In the genomic region with DNA sequence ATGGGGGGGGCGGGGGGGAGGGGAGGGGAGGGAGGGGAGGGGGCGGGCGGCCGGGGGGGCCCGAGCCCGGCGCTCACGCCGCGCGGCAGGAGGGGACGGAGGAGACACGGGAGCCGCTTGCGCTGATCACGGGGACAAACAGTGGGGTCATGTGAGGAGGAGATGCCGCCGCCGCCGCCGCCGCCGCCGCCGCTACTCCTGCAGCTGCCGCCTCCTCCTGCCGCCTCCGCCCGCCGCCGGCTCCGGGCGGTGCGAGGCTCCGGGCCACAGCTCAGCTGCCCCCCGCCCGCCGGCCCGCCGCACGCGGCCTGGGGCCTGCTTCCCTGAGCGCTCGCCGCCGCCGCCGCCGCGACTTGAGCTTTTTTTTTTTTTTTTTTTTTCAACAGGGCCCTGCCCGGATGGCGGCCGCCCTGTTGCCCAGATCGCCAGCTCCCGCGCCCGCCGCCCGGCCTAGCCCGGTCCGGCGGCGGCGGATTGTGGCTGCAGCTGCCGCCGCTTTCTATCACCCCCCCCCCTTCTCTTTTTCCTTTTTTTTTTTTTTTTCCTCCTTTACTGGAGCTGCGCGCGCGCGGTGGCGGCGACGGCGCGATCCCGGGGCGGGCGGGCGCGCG, we compare ENCODE assay signal across 8 mouse cellular contexts. TPM values are rescaled to one million over a fixed set of nuclear protein-coding genes. Genes with fewer than 3 reads are reported as not detected.
A peak's percentile ranks its signal among the peaks of the same experiment; 100 is the strongest.
DNase-seq lines count a peak whose midpoint lies in the region; ATAC-seq and TF ChIP-seq lines count a peak whose summit lies in the region.

A gene (minus strand): TSS at position 48 of the 611 bp plus-strand sequence.

- peak within 1 kb of the TSS; percentile 89 for H3K27ac ChIP-seq in ES-E14 (ENCODE audit: insufficient read depth, low read depth, low read length, poor library complexity, severe bottlenecking)
- peak within 1 kb of the TSS; percentile 98 for H3K27ac ChIP-seq in forebrain, embryonic 14.5 days (ENCODE audit: low read depth, low read length)
- peak within 1 kb of the TSS; percentile 99 for H3K27ac ChIP-seq in lung, embryonic 15.5 days

- peak within 1 kb of the TSS; percentile 91 for H3K9ac ChIP-seq in ES-E14 (ENCODE audit: insufficient read depth, low read depth, low read length, poor library complexity, severe bottlenecking)
- peak within 1 kb of the TSS; percentile 94 for H3K9ac ChIP-seq in forebrain, embryonic 14.5 days (ENCODE audit: low read length)
- peak within 1 kb of the TSS; percentile 99 for H3K9ac ChIP-seq in lung, embryonic 15.5 days

- peak within 1 kb of the TSS; percentile 80 for H3K4me2 ChIP-seq in forebrain, embryonic 14.5 days (ENCODE audit: low read length)
- peak within 1 kb of the TSS; percentile 71 for H3K4me2 ChIP-seq in lung, embryonic 15.5 days

- H3K4me3 ChIP-seq in ES-E14 (ENCODE audit: insufficient read depth in 1 of 2, low read depth in 1 of 2, low read length in 2 of 2, poor library complexity in 1 of 2, severe bottlenecking in 1 of 2): peak within 1 kb of the TSS; percentile 83 to 91
- H3K4me3 ChIP-seq in forebrain, embryonic 14.5 days (ENCODE audit: low read depth, low read length): peak within 1 kb of the TSS; percentile 92
- H3K4me3 ChIP-seq in lung, embryonic 15.5 days: peak within 1 kb of the TSS; percentile 97

- no peaks in the 10 kb centered on the region for H3K27me3 ChIP-seq in forebrain, embryonic 14.5 days (replicated peaks; ENCODE audit: control insufficient read depth, insufficient read depth, low read length)
- no peaks in the 10 kb centered on the region for H3K27me3 ChIP-seq in lung, embryonic 15.5 days

- in situ Hi-C loops in ES-E14 (cut with MboI; ENCODE audit: low sequenced_read_pairs in 2 of 2, unreplicated experiment in 2 of 2): no loop called here

- peaks cover 2 to 16% of the 10 kb centered on the region in 2 experiments; a peak in 2 of 4 replicates for H3K4me1 ChIP-seq in ES-E14 (ENCODE audit: control insufficient read depth in 2 of 2, insufficient read depth in 2 of 2, low read length in 2 of 2, poor library complexity in 1 of 2)
- H3K4me1 ChIP-seq in forebrain, embryonic 14.5 days (ENCODE audit: control insufficient read depth, insufficient read depth, low read length): peaks cover 14% of the 10 kb centered on the region
- H3K4me1 ChIP-seq in lung, embryonic 15.5 days: peaks cover 16% of the 10 kb centered on the region

- ATAC-seq in cerebellum, adult (ENCODE audit: insufficient number of reproducible peaks, low FRiP score, low TSS enrichment): peak; percentile 45; the same call in 1 of the 2 replicates
- peak; percentile 68 for ATAC-seq in forebrain, embryonic 14.5 days
- ATAC-seq in lung, embryonic 15.5 days (ENCODE audit: borderline replicate concordance, extremely low read depth, low FRiP score, low TSS enrichment): peak; percentile 69

- WGBS in forebrain, embryonic 14.5 days: 0% methylated on average over 18 of the region's 82 CpGs
- WGBS in large intestine, adult 2 months: 3% methylated on average over 40 of the region's 82 CpGs
- 0% methylated on average over 22 of the region's 82 CpGs for WGBS in lung, embryonic 15.5 days

- no peaks in the 10 kb centered on the region for H3K9me3 ChIP-seq in ES-E14 (ENCODE audit: control insufficient read depth, insufficient read depth, low read depth, low read length)
- no peaks in the 10 kb centered on the region for H3K9me3 ChIP-seq in forebrain, embryonic 14.5 days (replicated peaks; ENCODE audit: control insufficient read depth, low read length)
- H3K9me3 ChIP-seq in lung, embryonic 15.5 days: no peaks in the 10 kb centered on the region

- intact Hi-C loops in heart, postnatal 10 days (cut with DNase I): loop anchor here (5.0 kb wide), 2 partner anchors 85 to 290 kb away; no protein-coding TSS in a partner anchor

- DNase-seq in ES-E14 (ENCODE audit: low read depth, low spot score): no peak
- peak; percentile 86 for DNase-seq in forebrain, embryonic 14.5 days (ENCODE audit: low spot score)
- DNase-seq in heart, postnatal 10 days: peak; percentile 84
- no peak for DNase-seq in large intestine, adult 2 months (ENCODE audit: low read depth, low spot score)
- DNase-seq in ovary, postnatal 14 days (ENCODE audit: low spot score): peak; percentile 62
- peak; percentile 81 for DNase-seq in thymus, postnatal 14 days

- H3K36me3 ChIP-seq in ES-E14 (ENCODE audit: control insufficient read depth, insufficient read depth, low read length, poor library complexity, severe bottlenecking): peaks cover 48% of the 10 kb centered on the region
- H3K36me3 ChIP-seq in forebrain, embryonic 14.5 days (ENCODE audit: control insufficient read depth, insufficient read depth, low read length): peaks cover 43% of the 10 kb centered on the region
- peaks cover 45% of the 10 kb centered on the region for H3K36me3 ChIP-seq in lung, embryonic 15.5 days

TF ChIP-seq in ES-E14, 5 proteins besides CTCF, POLR2A, EP300 and RAD21:
- TF ChIP-seq CHD2 (IDR thresholded peaks at IDR 0.05; ENCODE audit: low read depth, low read length) (no peak), ZNF384 (IDR thresholded peaks at IDR 0.05; ENCODE audit: low read depth, low read length) (peak; percentile 95)
TF ChIP-seq in ES-E14: peak in this region for 1.

RNA-seq across cellular contexts. Expression of the gene that starts here (rescaled TPM):
- 30.2 and 32.1 TPM in 2 replicates for total RNA-seq in ES-E14 (2012; rRNA removed)
- 20.3 and 25.0 TPM in 2 replicates for polyA plus RNA-seq in forebrain, embryonic 14.5 days (2014; fragmentation: Nextera tagmentation; extraction: Ambion mirVana)
- total RNA-seq in heart, postnatal 10 days (2021): 100 to 1,000 TPM in 1 of 2 experiments, 10 to 100 TPM in 1; 98.7 to 109 TPM
- 55.1 and 74.9 TPM in 2 replicates for polyA plus RNA-seq in large intestine, adult 2 months (2012; rRNA removed)
- 25.6 and 27.5 TPM in 2 replicates for polyA plus RNA-seq in lung, embryonic 15.5 days (2015; fragmentation: Nextera tagmentation; extraction: Ambion mirVana)

Comparison
In these comparisons a context has a peak if more than half of its experiments do, and no peak if none do; other contexts are left out.
1. DNase-seq: peak in forebrain, embryonic 14.5 days (single experiment), heart, postnatal 10 days (2 of 2), ovary, postnatal 14 days (single experiment) and thymus, postnatal 14 days (single experiment); none in ES-E14 (single experiment) and large intestine, adult 2 months (single experiment).
2. Peak in every context shown above with its lines, with median percentiles within 50 percentile points of each other: H3K27ac ChIP-seq, H3K4me3 ChIP-seq, H3K9ac ChIP-seq and ATAC-seq.